Mouse (Mus musculus): ENCODE data around the gene Adpgk. TPM values are rescaled to one million over a fixed set of nuclear protein-coding genes. Genes with fewer than 3 reads are reported as not detected.
A peak's percentile ranks its signal among the peaks of the same experiment; 100 is the strongest.

Adpgk gene
- polyA plus RNA-seq, 1 experiment from 2014 or later: 20.0 TPM

DNA sequence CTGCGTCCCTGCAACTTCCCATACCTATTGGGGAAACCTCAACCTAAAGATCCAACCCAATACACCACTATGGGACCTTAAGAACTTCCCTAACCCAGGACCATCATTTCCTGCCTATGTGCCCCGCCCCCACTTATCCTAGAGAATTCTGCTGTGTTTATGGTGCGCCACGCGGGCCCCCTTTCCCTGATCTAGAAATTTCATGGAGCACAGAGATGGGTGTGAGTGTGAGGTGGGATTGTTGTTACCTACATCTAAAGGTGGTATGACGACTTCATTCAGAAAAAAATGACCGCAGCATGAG is 8.7 kb upstream of the Adpgk start:
- Histone ChIP-seq H3K36me3 (ENCODE audit: control insufficient read depth, insufficient read depth) (no peaks in the 10 kb centered on the region), H3K27ac (ENCODE audit: low read length) (no peak overlapping the region), H3K4me3 (ENCODE audit: low read length) (no peak overlapping the region; the same call in 1 of the 2 replicates), H3K4me2 (ENCODE audit: low read depth, low read length) (peak overlapping the region; percentile 44), H3K9me3 (replicated peaks; ENCODE audit: control insufficient read depth, low read length) (no peaks in the 10 kb centered on the region), H3K4me1 (ENCODE audit: control insufficient read depth, insufficient read depth, low read length) (peaks cover 7% of the 10 kb centered on the region), H3K9ac (ENCODE audit: low read length) (no peak overlapping the region), H3K27me3 (ENCODE audit: control insufficient read depth, insufficient read depth, low read length) (no peaks in the 10 kb centered on the region)
- no peak for ATAC-seq (replicated peaks; ENCODE audit: extremely low read depth, insufficient read depth, low FRiP score)
- WGBS: 44% methylated on average over 7 of the region's 7 CpGs

DNA sequence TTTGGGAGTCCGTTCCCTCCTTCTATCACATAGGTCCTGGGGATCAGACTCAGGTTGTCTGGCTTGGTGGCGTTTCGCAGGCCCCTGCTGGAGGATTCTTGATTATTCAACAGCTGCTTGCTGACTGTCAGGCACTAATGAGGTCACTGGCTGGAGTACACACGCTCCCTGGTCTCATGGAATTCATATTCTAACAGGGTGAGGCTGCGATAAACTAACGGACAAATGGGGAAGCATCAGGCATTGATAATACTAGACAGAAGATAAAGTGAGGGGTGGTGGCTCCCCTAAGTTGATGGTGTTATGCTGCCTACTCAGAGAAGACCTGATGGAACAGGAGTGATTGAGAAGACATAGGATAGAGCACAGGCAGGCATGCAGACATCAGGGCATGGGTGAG is 5.7 kb upstream of the Adpgk start:
- Histone ChIP-seq H3K36me3 (ENCODE audit: control insufficient read depth, insufficient read depth) (no peaks in the 10 kb centered on the region), H3K27me3 (ENCODE audit: control insufficient read depth, insufficient read depth, low read length) (no peaks in the 10 kb centered on the region), H3K4me1 (ENCODE audit: control insufficient read depth, insufficient read depth, low read length) (peaks cover 18% of the 10 kb centered on the region), H3K9me3 (replicated peaks; ENCODE audit: control insufficient read depth, low read length) (no peaks in the 10 kb centered on the region), H3K4me2 (ENCODE audit: low read depth, low read length) (no peak overlapping the region), H3K9ac (ENCODE audit: low read length) (no peak overlapping the region), H3K4me3 (ENCODE audit: low read length) (no peak overlapping the region), H3K27ac (ENCODE audit: low read length) (no peak overlapping the region)
- no peak for ATAC-seq (replicated peaks; ENCODE audit: extremely low read depth, insufficient read depth, low FRiP score)
- 72% methylated on average over 6 of the region's 6 CpGs for WGBS

- H3K4me3 ChIP-seq (ENCODE audit: low read length): no peak overlapping the region
- no peak for ATAC-seq (replicated peaks; ENCODE audit: extremely low read depth, insufficient read depth, low FRiP score)
- peaks cover 20% of the 10 kb centered on the region for H3K4me1 ChIP-seq (ENCODE audit: control insufficient read depth, insufficient read depth, low read length)
- no peaks in the 10 kb centered on the region for H3K9me3 ChIP-seq (replicated peaks; ENCODE audit: control insufficient read depth, low read length)
- H3K4me2 ChIP-seq (ENCODE audit: low read depth, low read length): no peak overlapping the region
- H3K36me3 ChIP-seq (ENCODE audit: control insufficient read depth, insufficient read depth): no peaks in the 10 kb centered on the region
- H3K27ac ChIP-seq (ENCODE audit: low read length): 0 out of 2 replicates have a peak overlapping the region, but pooled peaks have one; percentile 16
- 51% methylated on average over 5 of the region's 5 CpGs for WGBS
- no peak overlapping the region for H3K9ac ChIP-seq (ENCODE audit: low read length)
- H3K27me3 ChIP-seq (ENCODE audit: control insufficient read depth, insufficient read depth, low read length): no peaks in the 10 kb centered on the region
Measured at GRCm38 (mm10) chr9:59288058-59288457, 3.3 kb upstream of the Adpgk start.

DNA sequence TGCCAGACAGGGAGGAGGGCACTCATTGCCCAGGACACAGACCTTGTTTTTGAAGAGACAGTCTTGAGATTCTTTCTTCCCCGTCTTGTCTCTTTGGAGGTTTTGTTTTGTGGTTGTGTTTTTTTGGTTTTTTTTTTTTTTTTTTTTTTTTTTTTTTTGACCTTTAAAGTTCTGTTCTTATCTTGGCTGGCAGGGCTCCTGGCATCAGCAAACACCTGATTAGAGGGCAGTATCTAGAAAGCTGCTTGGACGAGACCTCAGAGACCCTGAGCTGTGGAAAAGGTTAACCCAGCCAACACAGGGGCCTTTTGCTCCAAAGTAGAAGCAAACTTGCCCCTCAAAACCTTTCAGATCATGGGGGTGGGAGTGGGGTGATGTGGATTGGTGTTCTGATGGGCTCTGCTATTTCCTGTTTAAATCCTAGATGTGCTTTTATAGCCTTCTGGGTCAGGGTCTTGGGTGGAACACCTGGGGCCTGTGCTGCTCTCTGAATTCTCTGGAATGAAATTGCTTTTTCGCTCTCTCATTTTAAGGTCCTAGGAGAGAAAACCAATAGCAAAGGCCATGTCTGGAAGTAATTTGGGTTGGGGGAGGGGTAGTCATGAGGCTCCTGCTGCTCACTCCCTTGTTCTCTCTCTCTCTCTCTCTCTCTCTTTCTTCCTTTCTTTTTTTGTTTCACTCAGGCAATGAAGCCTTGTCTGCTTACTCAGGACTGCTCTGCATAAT is 2.5 kb upstream of the Adpgk start:
- ATAC-seq (replicated peaks; ENCODE audit: extremely low read depth, insufficient read depth, low FRiP score): no peak
- Histone ChIP-seq H3K4me1 (ENCODE audit: control insufficient read depth, insufficient read depth, low read length) (peaks cover 21% of the 10 kb centered on the region), H3K9ac (ENCODE audit: low read length) (no peak overlapping the region), H3K4me2 (ENCODE audit: low read depth, low read length) (no peak overlapping the region), H3K4me3 (ENCODE audit: low read length) (no peak overlapping the region), H3K27ac (ENCODE audit: low read length) (0 out of 2 replicates have a peak overlapping the region, but pooled peaks have one; percentile 16), H3K9me3 (replicated peaks; ENCODE audit: control insufficient read depth, low read length) (no peaks in the 10 kb centered on the region), H3K27me3 (ENCODE audit: control insufficient read depth, insufficient read depth, low read length) (no peaks in the 10 kb centered on the region), H3K36me3 (ENCODE audit: control insufficient read depth, insufficient read depth) (no peaks in the 10 kb centered on the region)
- WGBS: 55% methylated on average over 3 of the region's 3 CpGs

DNA sequence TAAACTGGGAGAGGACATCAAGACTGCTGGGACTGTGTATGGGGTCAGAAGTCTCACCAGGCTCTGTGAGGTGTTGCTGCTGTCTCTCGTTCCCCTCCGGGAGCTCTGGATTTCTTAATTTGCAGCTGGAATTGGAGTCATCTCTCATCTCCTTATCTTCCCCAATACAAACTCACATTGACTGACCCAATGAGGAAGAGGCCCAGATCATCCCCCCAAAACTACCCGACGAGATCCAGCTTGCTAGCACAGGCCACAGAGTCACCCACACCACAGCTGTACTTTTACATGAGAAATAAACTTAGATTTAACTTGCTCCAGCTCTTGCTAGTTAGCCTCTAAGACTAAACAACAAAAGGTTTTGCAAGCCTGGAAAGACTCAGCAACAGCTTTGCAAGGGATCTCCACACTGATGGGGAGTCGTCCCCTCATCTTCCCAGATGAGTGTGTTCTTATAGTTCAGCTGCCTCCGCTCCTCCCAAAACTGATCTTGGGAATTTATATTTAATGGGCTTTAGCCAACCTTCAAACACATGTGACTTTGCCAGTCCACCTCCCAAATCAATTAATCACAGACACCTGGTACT is 1.7 kb upstream of the Adpgk start:
- Histone ChIP-seq H3K4me2 (ENCODE audit: low read depth, low read length) (no peak overlapping the region), H3K9me3 (replicated peaks; ENCODE audit: control insufficient read depth, low read length) (no peaks in the 10 kb centered on the region), H3K4me3 (ENCODE audit: low read length) (no peak overlapping the region), H3K4me1 (ENCODE audit: control insufficient read depth, insufficient read depth, low read length) (peaks cover 21% of the 10 kb centered on the region), H3K36me3 (ENCODE audit: control insufficient read depth, insufficient read depth) (no peaks in the 10 kb centered on the region), H3K27ac (ENCODE audit: low read length) (0 out of 2 replicates have a peak overlapping the region, but pooled peaks have one; percentile 5), H3K9ac (ENCODE audit: low read length) (no peak overlapping the region), H3K27me3 (ENCODE audit: control insufficient read depth, insufficient read depth, low read length) (no peaks in the 10 kb centered on the region)
- ATAC-seq (replicated peaks; ENCODE audit: extremely low read depth, insufficient read depth, low FRiP score): no peak
- WGBS: 72% methylated on average over 6 of the region's 6 CpGs

GRCm38 (mm10) chr9:59291688-59292492 is 532 bp downstream of the Adpgk start:
- H3K9me3 ChIP-seq (replicated peaks; ENCODE audit: control insufficient read depth, low read length): no peaks in the 10 kb centered on the region
- H3K4me3 ChIP-seq (ENCODE audit: low read length): peak overlapping the region; percentile 77
- peak overlapping the region; percentile 85 for H3K9ac ChIP-seq (ENCODE audit: low read length)
- H3K27ac ChIP-seq (ENCODE audit: low read length): peak overlapping the region; percentile 85
- ATAC-seq (replicated peaks; ENCODE audit: extremely low read depth, insufficient read depth, low FRiP score): peak; percentile 62
- no peaks in the 10 kb centered on the region for H3K36me3 ChIP-seq (ENCODE audit: control insufficient read depth, insufficient read depth)
- peak overlapping the region; percentile 70 for H3K4me2 ChIP-seq (ENCODE audit: low read depth, low read length)
- under 1% methylated on average over 50 of the region's 50 CpGs for WGBS
- H3K4me1 ChIP-seq (ENCODE audit: control insufficient read depth, insufficient read depth, low read length): peaks cover 21% of the 10 kb centered on the region
- H3K27me3 ChIP-seq (ENCODE audit: control insufficient read depth, insufficient read depth, low read length): no peaks in the 10 kb centered on the region

DNA sequence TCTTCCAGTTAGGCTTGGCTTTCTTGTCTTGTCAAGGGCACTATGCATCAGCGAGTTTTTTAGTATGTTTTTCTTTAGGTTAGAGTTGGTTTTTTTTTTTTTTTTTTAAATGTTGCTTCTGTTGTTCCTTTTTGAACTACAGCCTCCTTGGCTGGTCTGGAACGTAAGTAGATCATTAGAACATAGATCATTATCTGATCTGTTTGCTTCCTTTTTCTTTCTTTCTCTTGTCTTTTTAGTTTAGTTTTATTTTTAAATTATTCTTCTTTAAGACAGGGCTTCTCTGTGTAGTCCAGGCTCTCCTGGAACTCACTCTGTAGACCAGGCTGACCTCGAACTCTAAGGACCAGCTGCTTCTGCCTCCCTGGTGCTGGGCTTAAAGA is 1.1 kb downstream of the Adpgk start:
- no peaks in the 10 kb centered on the region for H3K27me3 ChIP-seq (ENCODE audit: control insufficient read depth, insufficient read depth, low read length)
- peak overlapping the region; percentile 77 for H3K4me3 ChIP-seq (ENCODE audit: low read length)
- H3K4me2 ChIP-seq (ENCODE audit: low read depth, low read length): peak overlapping the region; percentile 70
- WGBS: 42% methylated on average over 3 of the region's 3 CpGs
- no peak for ATAC-seq (replicated peaks; ENCODE audit: extremely low read depth, insufficient read depth, low FRiP score)
- no peaks in the 10 kb centered on the region for H3K9me3 ChIP-seq (replicated peaks; ENCODE audit: control insufficient read depth, low read length)
- H3K9ac ChIP-seq (ENCODE audit: low read length): peak overlapping the region; percentile 85
- no peak overlapping the region for H3K27ac ChIP-seq (ENCODE audit: low read length)
- H3K4me1 ChIP-seq (ENCODE audit: control insufficient read depth, insufficient read depth, low read length): peaks cover 21% of the 10 kb centered on the region
- no peaks in the 10 kb centered on the region for H3K36me3 ChIP-seq (ENCODE audit: control insufficient read depth, insufficient read depth)

GRCm38 (mm10) chr9:59296419-59296818 is 5.1 kb downstream of the Adpgk start:
- no peak for ATAC-seq (replicated peaks; ENCODE audit: extremely low read depth, insufficient read depth, low FRiP score)

DNA sequence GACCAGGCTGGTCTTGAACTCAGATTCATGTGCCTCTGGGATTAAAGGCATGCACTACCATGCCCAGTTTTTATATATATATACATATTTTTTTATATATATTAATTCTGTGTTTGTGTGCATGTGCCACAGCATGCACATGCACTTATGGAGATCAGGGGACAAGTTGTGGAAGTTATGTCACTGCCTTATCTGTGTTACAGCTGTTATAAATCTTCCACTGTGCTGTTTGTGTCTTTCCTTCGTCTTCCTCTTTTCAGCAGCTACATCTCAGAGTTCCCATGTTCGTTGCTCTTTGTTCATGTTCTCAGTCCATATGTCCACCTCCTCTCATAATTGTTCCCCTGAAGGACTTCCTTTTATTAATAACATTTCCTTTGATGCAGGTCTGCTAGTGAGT is 16.5 kb downstream of the Adpgk start:
- 73% methylated on average over 2 of the region's 2 CpGs for WGBS
- H3K27ac ChIP-seq (ENCODE audit: low read length): no peak overlapping the region
- no peak for ATAC-seq (replicated peaks; ENCODE audit: extremely low read depth, insufficient read depth, low FRiP score)
- H3K9ac ChIP-seq (ENCODE audit: low read length): no peak overlapping the region
- no peaks in the 10 kb centered on the region for H3K4me1 ChIP-seq (ENCODE audit: control insufficient read depth, insufficient read depth, low read length)
- H3K27me3 ChIP-seq (ENCODE audit: control insufficient read depth, insufficient read depth, low read length): no peaks in the 10 kb centered on the region
- H3K4me2 ChIP-seq (ENCODE audit: low read depth, low read length): no peak overlapping the region
- H3K4me3 ChIP-seq (ENCODE audit: low read length): no peak overlapping the region
- H3K9me3 ChIP-seq (replicated peaks; ENCODE audit: control insufficient read depth, low read length): peaks cover 2% of the 10 kb centered on the region; the same call in 1 of the 2 replicates
- H3K36me3 ChIP-seq (ENCODE audit: control insufficient read depth, insufficient read depth): peaks cover 21% of the 10 kb centered on the region

More at GRCm38 (mm10) chr9:59296419-59296818, 5.1 kb downstream of the Adpgk start:
- Histone ChIP-seq H3K9ac (ENCODE audit: low read length) (no peak overlapping the region), H3K4me1 (ENCODE audit: control insufficient read depth, insufficient read depth, low read length) (peaks cover 9% of the 10 kb centered on the region; the same call in 1 of the 2 replicates), H3K27ac (ENCODE audit: low read length) (no peak overlapping the region), H3K27me3 (ENCODE audit: control insufficient read depth, insufficient read depth, low read length) (no peaks in the 10 kb centered on the region), H3K4me3 (ENCODE audit: low read length) (no peak overlapping the region), H3K9me3 (replicated peaks; ENCODE audit: control insufficient read depth, low read length) (no peaks in the 10 kb centered on the region), H3K36me3 (ENCODE audit: control insufficient read depth, insufficient read depth) (0 out of 2 replicates have a peak, but pooled peaks cover 6% of the 10 kb centered on the region), H3K4me2 (ENCODE audit: low read depth, low read length) (no peak overlapping the region)
- WGBS: 80% methylated on average over 2 of the region's 2 CpGs
